Mouse (Mus musculus): Measurements from ENCODE around the gene Noxa1.

Gene Noxa1

DNA sequence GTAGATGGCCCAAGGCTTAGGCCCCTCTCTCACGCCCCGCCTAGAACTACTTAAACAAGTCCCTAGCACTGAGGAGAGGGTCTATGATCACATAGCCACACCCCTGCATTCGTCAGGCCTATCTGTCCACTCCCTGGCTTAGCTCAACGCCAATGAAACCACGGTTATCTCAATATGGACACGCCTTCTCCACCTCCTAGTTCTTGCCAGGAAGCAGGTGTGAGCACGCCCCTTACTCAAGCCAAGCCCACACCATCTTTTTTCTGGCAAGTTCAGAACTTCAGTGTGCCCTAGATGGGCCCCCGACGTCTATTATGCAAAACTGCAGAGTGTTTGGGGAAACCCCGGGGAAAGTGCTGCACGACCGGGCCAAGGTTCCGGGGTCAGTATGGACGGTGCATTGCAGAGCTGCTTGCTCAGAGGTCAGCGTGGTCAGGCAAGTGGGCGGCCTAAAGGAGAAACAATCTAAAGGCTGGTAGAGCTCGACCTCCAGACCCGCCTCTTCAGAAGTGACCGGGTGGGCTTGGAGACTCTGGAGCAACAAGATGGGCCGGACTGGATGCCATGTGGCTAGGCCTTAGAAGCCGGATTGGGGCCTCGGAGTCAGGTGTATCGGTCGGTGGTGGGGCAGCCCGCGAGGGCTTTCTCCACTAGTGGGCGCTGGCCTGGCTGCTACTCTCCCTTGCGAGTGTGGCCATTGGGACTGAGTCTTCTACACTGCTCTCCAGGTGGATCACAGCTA is at the start of gene Noxa1:
Gene Noxa1, minus strand, starts transcription at position 41 of the 742 bp plus-strand sequence.
- no peak for DNase-seq (ENCODE audit: extremely low spot score, low read depth, low spot score)

DNA sequence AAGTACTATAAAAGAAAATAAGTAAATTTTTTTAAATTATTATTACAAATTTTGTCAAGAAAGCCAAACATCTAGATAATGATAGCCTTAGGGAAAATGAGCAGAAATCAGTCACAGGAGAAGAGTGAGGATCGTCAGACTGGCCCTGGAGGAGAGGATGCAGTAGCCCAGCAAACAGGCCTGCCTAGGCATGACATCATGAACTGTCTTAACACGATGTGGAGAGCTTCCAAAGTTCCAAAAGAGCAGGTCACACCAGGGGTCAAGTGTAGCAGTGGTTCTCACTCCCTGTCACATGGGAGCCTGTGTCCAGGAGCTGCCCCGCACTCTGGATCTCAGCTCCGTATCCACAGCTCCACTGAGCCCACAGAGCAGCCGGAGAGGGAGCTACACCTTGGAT is 47.0 kb upstream of the Noxa1 start:
- no peak for DNase-seq (ENCODE audit: extremely low spot score, low read depth, low spot score)

- no peak for DNase-seq (ENCODE audit: extremely low spot score, low read depth, low spot score)
These were observed 46.2 kb upstream of the Noxa1 start for GRCm38 (mm10) chr2:25141185-25141584.

- DNase-seq (ENCODE audit: extremely low spot score, low read depth, low spot score) = no peak
These were observed 42.9 kb upstream of the Noxa1 start for GRCm38 (mm10) chr2:25137832-25138231.

DNA sequence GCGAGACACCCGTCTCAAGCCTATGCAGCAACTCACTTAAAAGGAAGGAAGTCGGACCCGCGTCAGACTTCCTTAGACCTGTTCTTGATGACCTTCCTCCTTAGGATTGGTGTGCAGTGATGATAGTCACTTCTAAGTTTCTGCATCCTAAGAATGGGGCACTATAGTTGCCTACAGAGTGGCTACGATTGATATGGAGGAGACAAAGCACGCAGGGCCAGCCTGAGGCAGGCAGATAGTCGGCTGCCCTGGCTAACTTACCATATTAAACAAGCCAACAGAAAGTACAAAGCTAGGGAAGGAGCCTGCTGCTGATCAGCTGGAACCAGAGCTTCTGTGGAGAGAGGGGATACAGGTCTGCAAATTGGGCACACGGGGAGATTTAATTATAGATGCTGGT is 36.7 kb upstream of the Noxa1 start:
- DNase-seq (ENCODE audit: extremely low spot score, low read depth, low spot score) = no peak

DNA sequence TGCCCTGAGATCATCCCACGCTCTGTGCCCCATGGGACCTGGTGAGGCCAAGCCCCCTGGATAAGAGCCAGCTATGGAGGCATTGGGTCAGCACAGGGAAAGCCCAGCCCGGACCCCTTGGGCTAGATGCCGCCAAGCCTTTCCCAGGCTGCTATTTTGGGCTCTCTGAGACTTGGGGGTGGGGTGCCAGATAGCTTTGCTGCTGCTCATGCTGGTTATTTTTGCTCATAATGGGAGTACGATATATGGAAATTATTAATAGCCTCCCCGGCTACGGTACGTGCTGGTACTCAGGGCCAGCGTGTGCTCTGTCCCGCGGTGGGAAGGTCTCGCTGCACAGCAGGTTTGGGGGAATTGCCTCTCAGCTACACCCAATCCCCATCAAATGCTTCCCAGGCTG is 33.1 kb upstream of the Noxa1 start:
- DNase-seq (ENCODE audit: extremely low spot score, low read depth, low spot score) = no peak

- no peak for DNase-seq (ENCODE audit: extremely low spot score, low read depth, low spot score)
These were observed 32.3 kb upstream of the Noxa1 start for GRCm38 (mm10) chr2:25127206-25127605.

DNA sequence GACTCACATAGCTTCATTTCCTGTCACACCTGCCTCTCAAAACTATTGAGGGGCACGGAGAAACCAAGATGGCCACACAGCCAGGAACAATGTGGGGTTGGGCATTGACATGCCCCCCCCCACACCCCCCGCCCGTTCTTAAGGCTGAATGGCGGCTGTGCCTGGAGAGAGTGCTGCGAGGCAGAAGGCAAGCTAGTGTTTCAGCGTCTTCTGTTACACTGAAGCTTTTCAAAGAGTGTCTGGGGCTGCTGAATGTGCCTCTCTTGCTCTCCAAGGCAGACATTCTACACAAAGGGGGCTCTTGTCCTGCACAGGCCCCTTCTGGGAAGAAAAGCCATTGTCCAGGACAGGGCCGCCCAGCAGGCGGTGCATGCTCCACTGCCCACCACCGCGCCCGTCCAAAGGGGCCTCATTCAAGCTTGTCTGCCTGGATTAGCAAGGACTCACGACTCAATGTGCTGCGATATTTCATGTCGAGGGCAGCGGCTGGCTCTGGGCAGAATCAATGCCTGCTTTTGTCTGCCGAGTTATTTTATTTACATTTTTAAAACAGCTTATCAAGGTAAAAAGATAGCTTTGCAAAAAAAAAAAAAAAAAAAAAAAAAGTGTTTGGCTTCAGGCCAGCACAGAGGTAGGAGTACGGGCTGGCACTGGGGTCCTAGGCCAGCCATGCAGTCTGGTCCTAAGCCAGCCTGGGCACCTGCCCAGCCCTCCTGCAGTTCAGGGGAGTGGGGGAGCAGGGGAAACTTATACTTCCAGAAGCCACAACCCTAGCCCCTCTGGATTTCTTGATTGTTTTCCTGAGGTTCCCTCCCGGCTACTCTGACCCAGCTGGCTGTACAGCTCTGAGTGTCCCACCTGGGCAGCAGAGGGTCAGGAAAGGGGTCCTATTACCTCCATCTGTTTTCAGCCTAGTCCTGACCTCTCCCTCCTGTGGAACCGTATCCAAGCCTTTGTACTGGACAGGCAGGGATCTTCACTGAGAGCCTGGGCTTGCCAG is 31.4 kb upstream of the Noxa1 start:
- DNase-seq (ENCODE audit: extremely low spot score, low read depth, low spot score) = no peak

- DNase-seq (ENCODE audit: extremely low spot score, low read depth, low spot score) = no peak
These were observed 30.2 kb upstream of the Noxa1 start for GRCm38 (mm10) chr2:25125146-25125545.

- DNase-seq (ENCODE audit: extremely low spot score, low read depth, low spot score) = no peak
These were observed 29.5 kb upstream of the Noxa1 start for GRCm38 (mm10) chr2:25124411-25124810.

GRCm38 (mm10) chr2:25123527-25123926 is 28.6 kb upstream of the Noxa1 start:
- DNase-seq (ENCODE audit: extremely low spot score, low read depth, low spot score) = no peak

DNA sequence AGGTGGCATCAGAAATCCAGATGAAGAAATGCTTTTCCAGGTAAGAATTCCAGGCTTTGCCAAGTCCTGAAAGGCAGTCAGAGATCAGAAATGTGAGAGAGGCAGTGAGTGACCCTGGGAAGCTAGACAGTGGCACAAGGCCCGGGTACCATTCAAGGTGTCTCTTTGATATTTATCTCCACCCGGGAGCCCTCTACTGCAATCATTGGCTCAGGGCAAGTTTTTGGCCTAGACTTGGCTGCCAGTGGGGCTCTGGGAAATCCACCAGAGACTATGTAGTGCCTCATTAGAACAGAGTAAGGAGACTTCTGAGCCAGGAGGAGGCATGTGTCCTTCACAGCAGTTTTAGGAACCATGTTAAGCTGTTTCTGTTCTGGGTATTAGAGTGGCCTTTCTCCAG is 27.7 kb upstream of the Noxa1 start:
- DNase-seq (ENCODE audit: extremely low spot score, low read depth, low spot score) = no peak

GRCm38 (mm10) chr2:25120963-25121362 is 26.0 kb upstream of the Noxa1 start:
- no peak for DNase-seq (ENCODE audit: extremely low spot score, low read depth, low spot score)

DNA sequence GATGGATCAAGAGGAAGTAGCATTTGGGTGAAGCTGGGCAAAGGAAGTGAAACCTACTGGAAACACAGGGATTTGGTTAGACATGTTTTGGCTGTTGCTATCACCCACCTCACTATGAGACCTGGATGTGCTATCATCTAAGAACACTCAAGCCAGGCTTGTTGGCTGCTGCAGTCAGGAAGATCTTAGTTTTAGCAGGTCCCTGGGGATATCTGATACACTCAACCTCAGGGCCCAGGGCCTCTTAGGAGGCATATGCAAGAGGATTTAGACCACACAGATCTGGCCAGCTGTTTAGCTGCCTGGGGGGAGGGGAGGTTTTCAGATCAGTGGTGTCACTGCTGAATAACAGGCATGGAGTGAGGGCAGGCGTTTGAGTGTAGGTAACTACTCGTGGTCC is 20.5 kb upstream of the Noxa1 start:
- DNase-seq (ENCODE audit: extremely low spot score, low read depth, low spot score) = no peak

DNA sequence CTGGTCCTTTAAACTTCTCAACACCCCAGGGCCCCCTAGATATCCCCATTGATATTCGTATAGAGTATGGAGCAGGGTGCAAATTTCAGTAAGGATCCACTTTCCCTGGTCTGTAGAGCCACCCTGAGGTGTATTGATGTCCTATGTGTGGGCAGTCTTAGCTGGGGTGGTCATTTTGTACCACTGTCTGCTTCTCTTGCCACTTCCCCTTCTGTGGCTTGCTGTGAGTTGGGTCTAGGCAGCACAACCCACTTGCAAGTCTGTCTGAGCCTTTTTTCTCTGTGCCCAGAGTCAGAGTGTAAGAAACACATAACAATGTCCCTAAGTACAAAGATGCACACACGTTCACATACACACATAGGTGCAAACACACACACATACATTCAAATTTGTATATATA is 19.4 kb upstream of the Noxa1 start:
- DNase-seq (ENCODE audit: extremely low spot score, low read depth, low spot score) = no peak

GRCm38 (mm10) chr2:25111184-25111791 is 16.3 kb upstream of the Noxa1 start:
- no peak for DNase-seq (ENCODE audit: extremely low spot score, low read depth, low spot score)

DNA sequence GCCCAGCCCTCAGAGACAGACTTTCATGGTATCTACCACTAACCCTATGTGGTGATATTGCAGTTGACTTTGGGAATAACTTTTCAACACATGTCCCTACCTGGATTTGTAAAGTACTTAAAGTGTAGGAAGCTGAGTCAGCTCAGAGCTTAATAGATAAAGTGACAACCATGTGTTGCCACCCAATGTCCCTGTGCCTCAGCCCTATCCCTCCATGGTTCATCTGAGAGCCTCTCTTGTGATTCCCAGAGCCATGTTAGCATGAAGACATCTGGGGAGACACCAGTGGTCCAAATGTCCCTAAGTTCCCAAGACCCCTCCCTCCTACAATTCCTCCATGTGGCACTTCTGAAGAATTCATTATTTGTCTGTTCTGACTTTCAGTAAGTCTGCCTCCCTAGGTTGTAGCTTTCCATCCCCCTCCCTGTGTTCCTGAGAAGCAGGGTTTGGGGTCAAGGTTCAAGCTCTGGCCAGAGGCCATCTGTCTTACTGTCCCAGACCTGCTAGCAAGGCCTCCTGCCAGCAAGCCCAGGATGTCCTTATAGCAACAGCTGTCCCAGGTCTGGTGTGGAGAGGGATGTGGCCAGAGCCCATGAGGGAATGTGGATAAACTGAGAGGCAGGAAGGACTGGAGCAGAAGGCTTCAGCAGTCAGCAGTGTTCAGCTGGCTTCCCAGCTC is 15.7 kb upstream of the Noxa1 start:
- DNase-seq (ENCODE audit: extremely low spot score, low read depth, low spot score) = no peak

- no peak for DNase-seq (ENCODE audit: extremely low spot score, low read depth, low spot score)
These were observed 14.5 kb upstream of the Noxa1 start for GRCm38 (mm10) chr2:25109487-25109886.

GRCm38 (mm10) chr2:25106045-25106444 is 11.1 kb upstream of the Noxa1 start:
- DNase-seq (ENCODE audit: extremely low spot score, low read depth, low spot score) = no peak

DNA sequence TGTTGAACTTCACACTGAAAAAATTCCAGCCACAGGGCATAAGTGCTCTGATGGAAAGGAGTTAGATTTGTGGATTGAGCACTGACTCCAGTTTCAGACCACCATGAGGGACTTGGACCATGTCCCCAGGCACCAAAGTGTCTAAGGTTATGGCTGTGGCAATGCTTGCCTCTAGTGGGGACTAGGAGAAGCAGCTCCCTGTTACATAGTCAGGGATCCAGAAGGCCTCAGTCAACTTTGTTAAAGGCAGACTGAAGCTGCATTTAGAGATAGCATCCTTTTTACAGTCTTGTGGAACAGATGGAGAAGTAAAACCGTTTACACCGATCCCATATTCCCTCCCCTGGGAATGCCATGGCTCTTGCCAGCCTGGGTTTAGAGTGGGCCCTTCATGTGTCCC is 9.2 kb upstream of the Noxa1 start:
- DNase-seq (ENCODE audit: extremely low spot score, low read depth, low spot score) = no peak

- DNase-seq (ENCODE audit: extremely low spot score, low read depth, low spot score) = no peak
These were observed 4.8 kb upstream of the Noxa1 start for GRCm38 (mm10) chr2:25099703-25100102.

All from hindlimb bud, embryonic 11.5 days (tissue).